Mouse (Mus musculus) hindbrain, embryonic 16.5 days (tissue): ENCODE measurements around the gene Rbm47. TPM values are rescaled to one million over a fixed set of nuclear protein-coding genes. Genes with fewer than 3 reads are reported as not detected.

Experiments
- microRNA-seq: library from miRNA; unstranded; fragments of <30 nt; microRNA quantifications from one replicate; pipeline ENCODE4, GENCODE M21; 2017
- polyA plus RNA-seq: library from polyadenylated mRNA; unstranded; fragments of >200 nt; fragmentation: Nextera tagmentation; extraction: Ambion mirVana; gene quantifications from 2 replicates; pipeline ENCODE4 v1.2.1, GENCODE M21; 2015

The Rbm47 gene
- polyA plus RNA-seq, 1 experiment from 2014 or later, result 6.7 TPM

Small RNAs within 50 kb of the gene (microRNA-seq; reads per million reads assigned to microRNA genes)
- not detected for gene Gm25952

Other genes starting within 250 kb of the Rbm47 start
- not detected in 2 replicates for gene Chrna9, start 238.2 kb downstream of the Rbm47 start, polyA plus RNA-seq
- gene 9130230L23Rik, start 168.8 kb downstream of the Rbm47 start, polyA plus RNA-seq, result 0.12 and 0.14 TPM in 2 replicates
- 2.7 and 2.9 TPM in 2 replicates for gene Nsun7, start 86.8 kb upstream of the Rbm47 start, polyA plus RNA-seq